Mouse (Mus musculus): ENCODE data around the gene Fbll1. TPM values are rescaled to one million over a fixed set of nuclear protein-coding genes. Genes with fewer than 3 reads are reported as not detected.

Gene Fbll1
- polyA plus RNA-seq, 1 experiment: 0.02 TPM

DNA sequence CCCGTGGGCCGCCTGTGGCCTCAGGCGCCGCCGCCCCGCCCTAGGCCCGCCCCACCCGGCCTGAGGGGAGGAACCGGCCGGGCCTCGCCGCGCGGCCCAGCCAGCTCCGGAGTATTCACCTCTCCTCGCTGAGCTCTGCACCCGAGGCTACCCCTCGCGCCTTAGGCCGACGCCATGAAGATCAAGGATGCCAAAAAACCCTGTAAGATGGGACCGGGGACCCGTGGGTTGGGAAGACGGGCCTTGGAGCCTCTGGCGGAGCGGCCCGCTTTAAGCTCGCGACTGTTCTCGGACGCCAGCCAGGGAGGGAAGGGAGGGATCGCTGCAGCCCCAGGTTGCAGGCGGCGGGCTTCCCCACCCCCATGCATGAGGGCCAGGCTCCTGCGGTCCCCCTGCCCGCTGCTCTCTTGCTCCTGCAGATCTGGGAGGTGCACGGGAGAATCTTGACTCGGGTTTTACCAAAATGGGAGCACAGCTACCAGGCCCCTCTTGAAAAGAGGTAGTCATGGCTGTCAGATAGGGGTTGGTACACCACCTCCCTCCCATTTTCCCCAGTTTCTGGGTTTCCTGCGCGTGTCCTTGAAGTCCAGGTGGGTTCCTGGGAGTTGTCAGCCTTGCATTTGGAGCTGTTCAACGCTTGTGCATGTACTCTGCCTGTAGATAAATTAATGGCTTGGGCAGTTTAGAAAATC lies 28.8 kb downstream of the Fbll1 start:
- TF ChIP-seq CTCF (IDR thresholded peaks at IDR 0.05; ENCODE audit: control insufficient read depth, insufficient read depth, insufficient read length): no peak
- no peak for TF ChIP-seq MYOD1 (IDR thresholded peaks at IDR 0.05; ENCODE audit: control insufficient read depth, insufficient read length, low read depth)
- TF ChIP-seq MYOG (IDR thresholded peaks at IDR 0.05; ENCODE audit: control insufficient read depth, extremely low read depth, insufficient read length): no peak
- no peak for TF ChIP-seq CEBPB (IDR thresholded peaks at IDR 0.05; ENCODE audit: low read depth)
- no peak for TF ChIP-seq FOSL1 (IDR thresholded peaks at IDR 0.05; ENCODE audit: insufficient read depth, low read length, poor library complexity, severe bottlenecking)
- TF ChIP-seq USF1 (IDR thresholded peaks at IDR 0.05; ENCODE audit: low read depth): no peak
- TF ChIP-seq MAX (IDR thresholded peaks at IDR 0.05): no peak
- Histone ChIP-seq H3K79me3 (ENCODE audit: low read depth) (peaks cover 54% of the 10 kb centered on the region), H3K79me2 (ENCODE audit: control insufficient read depth, insufficient read depth) (peaks cover 53% of the 10 kb centered on the region), H3K4me3 (ENCODE audit: insufficient read depth, poor library complexity, severe bottlenecking) (peak overlapping the region; percentile 95), H3ac (ENCODE audit: control insufficient read depth, insufficient read length, low read depth) (peak overlapping the region; percentile 54), H3K27me3 (ENCODE audit: control insufficient read depth, insufficient read depth, insufficient read length) (no peaks in the 10 kb centered on the region), H3K36me3 (ENCODE audit: control insufficient read depth, insufficient read depth) (peaks cover 16% of the 10 kb centered on the region)

- peaks cover 16% of the 10 kb centered on the region for H3K36me3 ChIP-seq (ENCODE audit: control insufficient read depth, insufficient read depth)
- no peaks in the 10 kb centered on the region for H3K27me3 ChIP-seq (ENCODE audit: control insufficient read depth, insufficient read depth, insufficient read length)
- H3K4me3 ChIP-seq (ENCODE audit: insufficient read depth, poor library complexity, severe bottlenecking): peak within 1 kb of the TSS; percentile 95
- H3K79me3 ChIP-seq (ENCODE audit: low read depth): peaks cover 48% of the 10 kb centered on the region
- H3ac ChIP-seq (ENCODE audit: control insufficient read depth, insufficient read length, low read depth): peak within 1 kb of the TSS; percentile 54
- H3K79me2 ChIP-seq (ENCODE audit: control insufficient read depth, insufficient read depth): peaks cover 47% of the 10 kb centered on the region
- TF ChIP-seq MYOD1 (IDR thresholded peaks at IDR 0.05; ENCODE audit: control insufficient read depth, insufficient read length, low read depth) (no peak), MYOG (IDR thresholded peaks at IDR 0.05; ENCODE audit: control insufficient read depth, extremely low read depth, insufficient read length) (no peak), CEBPB (IDR thresholded peaks at IDR 0.05; ENCODE audit: low read depth) (no peak), MAX (IDR thresholded peaks at IDR 0.05) (peak; percentile 34), USF1 (IDR thresholded peaks at IDR 0.05; ENCODE audit: low read depth) (peak; percentile 85)
These were observed 29.4 kb downstream of the Fbll1 start, which contains the start of gene Pank3 for GRCm38 (mm10) chr11:35769188-35769745. TSS of gene Pank3 (plus strand) at chr11:35769484.

GRCm38 (mm10) chr11:35766845-35767244 lies 31.8 kb downstream of the Fbll1 start:
- H3K79me2 ChIP-seq (ENCODE audit: control insufficient read depth, insufficient read depth): peaks cover 22% of the 10 kb centered on the region
- peaks cover 3% of the 10 kb centered on the region for H3K36me3 ChIP-seq (ENCODE audit: control insufficient read depth, insufficient read depth)
- no peak overlapping the region for H3K4me3 ChIP-seq (ENCODE audit: insufficient read depth, poor library complexity, severe bottlenecking)
- TF ChIP-seq MYOD1 (IDR thresholded peaks at IDR 0.05; ENCODE audit: control insufficient read depth, insufficient read length, low read depth) (no peak), FOSL1 (IDR thresholded peaks at IDR 0.05; ENCODE audit: insufficient read depth, low read length, poor library complexity, severe bottlenecking) (no peak), CEBPB (IDR thresholded peaks at IDR 0.05; ENCODE audit: low read depth) (no peak), MYOG (IDR thresholded peaks at IDR 0.05; ENCODE audit: control insufficient read depth, extremely low read depth, insufficient read length) (no peak), USF1 (IDR thresholded peaks at IDR 0.05; ENCODE audit: low read depth) (no peak), MAX (IDR thresholded peaks at IDR 0.05) (no peak), CTCF (IDR thresholded peaks at IDR 0.05; ENCODE audit: control insufficient read depth, insufficient read depth, insufficient read length) (no peak)
- no peak overlapping the region for H3ac ChIP-seq (ENCODE audit: control insufficient read depth, insufficient read length, low read depth)
- H3K27me3 ChIP-seq (ENCODE audit: control insufficient read depth, insufficient read depth, insufficient read length): no peaks in the 10 kb centered on the region
- H3K79me3 ChIP-seq (ENCODE audit: low read depth): peaks cover 24% of the 10 kb centered on the region

DNA sequence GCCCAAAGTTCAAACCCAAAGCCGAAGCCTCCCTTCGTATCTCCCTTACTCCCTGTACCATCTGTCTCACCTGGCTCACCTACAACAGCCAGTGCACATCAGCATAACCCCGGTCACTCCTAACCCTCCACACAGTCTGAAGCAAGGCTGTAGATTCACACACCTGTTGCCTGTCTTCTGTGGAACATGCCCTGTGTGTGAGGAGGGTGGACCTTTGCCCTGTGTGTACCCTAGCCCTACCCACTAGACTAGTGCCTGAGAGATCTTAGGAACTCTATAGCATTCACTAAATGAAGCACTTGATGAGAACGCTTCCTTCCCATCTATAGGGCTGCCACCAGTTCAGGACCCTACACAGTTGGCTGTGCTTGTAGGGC lies 38.1 kb downstream of the Fbll1 start:
- no peaks in the 10 kb centered on the region for H3K79me2 ChIP-seq (ENCODE audit: control insufficient read depth, insufficient read depth)
- no peak overlapping the region for H3ac ChIP-seq (ENCODE audit: control insufficient read depth, insufficient read length, low read depth)
- TF ChIP-seq MYOD1 (IDR thresholded peaks at IDR 0.05; ENCODE audit: control insufficient read depth, insufficient read length, low read depth) (no peak), CTCF (IDR thresholded peaks at IDR 0.05; ENCODE audit: control insufficient read depth, insufficient read depth, insufficient read length) (no peak), MAX (IDR thresholded peaks at IDR 0.05) (no peak), FOSL1 (IDR thresholded peaks at IDR 0.05; ENCODE audit: insufficient read depth, low read length, poor library complexity, severe bottlenecking) (no peak), MYOG (IDR thresholded peaks at IDR 0.05; ENCODE audit: control insufficient read depth, extremely low read depth, insufficient read length) (no peak), CEBPB (IDR thresholded peaks at IDR 0.05; ENCODE audit: low read depth) (no peak), USF1 (IDR thresholded peaks at IDR 0.05; ENCODE audit: low read depth) (no peak)
- no peak overlapping the region for H3K4me3 ChIP-seq (ENCODE audit: insufficient read depth, poor library complexity, severe bottlenecking)
- no peaks in the 10 kb centered on the region for H3K36me3 ChIP-seq (ENCODE audit: control insufficient read depth, insufficient read depth)
- peaks cover 10% of the 10 kb centered on the region for H3K27me3 ChIP-seq (ENCODE audit: control insufficient read depth, insufficient read depth, insufficient read length)
- H3K79me3 ChIP-seq (ENCODE audit: low read depth): no peaks in the 10 kb centered on the region

- Histone ChIP-seq H3K27me3 (ENCODE audit: control insufficient read depth, insufficient read depth, insufficient read length) (peaks cover 10% of the 10 kb centered on the region), H3K79me3 (ENCODE audit: low read depth) (no peaks in the 10 kb centered on the region), H3K4me3 (ENCODE audit: insufficient read depth, poor library complexity, severe bottlenecking) (no peak overlapping the region), H3K79me2 (ENCODE audit: control insufficient read depth, insufficient read depth) (no peaks in the 10 kb centered on the region), H3ac (ENCODE audit: control insufficient read depth, insufficient read length, low read depth) (no peak overlapping the region), H3K36me3 (ENCODE audit: control insufficient read depth, insufficient read depth) (no peaks in the 10 kb centered on the region)
- TF ChIP-seq CEBPB (IDR thresholded peaks at IDR 0.05; ENCODE audit: low read depth) (no peak), FOSL1 (IDR thresholded peaks at IDR 0.05; ENCODE audit: insufficient read depth, low read length, poor library complexity, severe bottlenecking) (no peak), MAX (IDR thresholded peaks at IDR 0.05) (no peak), USF1 (IDR thresholded peaks at IDR 0.05; ENCODE audit: low read depth) (no peak), MYOG (IDR thresholded peaks at IDR 0.05; ENCODE audit: control insufficient read depth, extremely low read depth, insufficient read length) (no peak), MYOD1 (IDR thresholded peaks at IDR 0.05; ENCODE audit: control insufficient read depth, insufficient read length, low read depth) (no peak), CTCF (IDR thresholded peaks at IDR 0.05; ENCODE audit: control insufficient read depth, insufficient read depth, insufficient read length) (no peak)
These were observed 38.6 kb downstream of the Fbll1 start for GRCm38 (mm10) chr11:35760001-35760626.
